Mouse (Mus musculus) left cerebral cortex, postnatal 4 days (tissue): Measurements from ENCODE around the gene Oard1. TPM values are rescaled to one million over a fixed set of nuclear protein-coding genes. Genes with fewer than 3 reads are reported as not detected.

Experiments
- total RNA-seq, 2 experiments: library from RNA; stranded (reverse); gene quantifications; 2 replicates each; pipeline ENCODE4 v1.2.3; 2021

Oard1 gene
- total RNA-seq, 2 experiments from 2014 or later: 10.3 to 11.9 TPM

Other genes with a start within 250 kb of the Oard1 start
- not detected for gene A530064D06Rik, start 242.7 kb upstream of the Oard1 start, total RNA-seq
- not detected for gene Trem1, start 177.2 kb upstream of the Oard1 start, total RNA-seq
- gene Trem3, start 162.2 kb upstream of the Oard1 start, total RNA-seq: under 1 TPM; 0.36 to 0.66 TPM
- under 1 TPM; 0.50 to 0.81 TPM for gene Treml4, start 145.7 kb upstream of the Oard1 start, total RNA-seq
- gene Treml2, start 110.5 kb upstream of the Oard1 start, total RNA-seq: under 1 TPM; 0.14 to 0.28 TPM
- gene B430306N03Rik, start 93.9 kb upstream of the Oard1 start, total RNA-seq: under 1 TPM in 1 of 2 experiments, not detected in 1; 0.12 TPM
- gene Trem2, start 63.6 kb upstream of the Oard1 start, total RNA-seq: 1 to 10 TPM; 2.7 to 3.2 TPM
- gene Treml1, start 50.1 kb upstream of the Oard1 start, total RNA-seq: not detected
- gene Nfya, start 108 bp upstream of the Oard1 start, total RNA-seq: 10 to 100 TPM; 60.9 to 70.9 TPM
- under 1 TPM in 1 of 2 experiments, not detected in 1; 0.58 TPM for gene Apobec2, start 22.9 kb downstream of the Oard1 start, total RNA-seq
- under 1 TPM in 1 of 2 experiments, not detected in 1; 0.10 TPM for gene Tspo2, start 41.5 kb downstream of the Oard1 start, total RNA-seq
- gene Unc5cl, start 44.9 kb downstream of the Oard1 start, total RNA-seq: under 1 TPM; 0.20 to 0.22 TPM